Mouse (Mus musculus) liver, adult 2 months (tissue): ENCODE measurements around the gene Ncaph. TPM values are rescaled to one million over a fixed set of nuclear protein-coding genes. Genes with fewer than 3 reads are reported as not detected.
"Not testable (repeated sequence)": the region's sequence is repeated elsewhere in the genome, so short reads cannot be mapped to it uniquely, and the experiment has no call there.

ENCODE experiments used
- DNase-seq: peaks from one replicate; pipeline ENCODE4 v3.0.0-alpha.2; 2011; ENCODE audit warnings: low read depth, low spot score; ENCODE audit errors: extremely low read depth
- H3K27ac ChIP-seq: fragments of 200-500 bp; replicated peaks from 2 replicates; pipeline ENCODE4 v1.5.1; 2012; ENCODE audit warnings: low read depth, mild to moderate bottlenecking, control low read depth, inconsistent platforms, low read length; ENCODE audit not compliant: insufficient read depth
- H3K27me3 ChIP-seq: fragments of 200-500 bp; 2 replicates; pipeline ENCODE4 v1.6.1; 2012; ENCODE audit warnings: mild to moderate bottlenecking, moderate library complexity, low read length, inconsistent platforms; ENCODE audit not compliant: control insufficient read depth, insufficient read depth
- H3K36me3 ChIP-seq: fragments of 200-500 bp; 2 replicates; pipeline ENCODE4 v1.6.1; 2012; ENCODE audit warnings: low read length, inconsistent platforms; ENCODE audit not compliant: control insufficient read depth, insufficient read depth
- H3K4me1 ChIP-seq: fragments of 200-500 bp; 2 replicates; pipeline ENCODE4 v1.6.1; 2011; ENCODE audit warnings: low read length; ENCODE audit not compliant: control insufficient read depth, insufficient read depth
- H3K4me3 ChIP-seq: fragments of 200-500 bp; 2 replicates; pipeline ENCODE4 v1.5.1; 2011; ENCODE audit warnings: low read depth, mild to moderate bottlenecking, control low read depth, low read length, moderate library complexity; ENCODE audit not compliant: insufficient read depth
- H3K79me2 ChIP-seq: fragments of 200-500 bp; 2 replicates; pipeline ENCODE4 v1.6.1; 2012; ENCODE audit warnings: inconsistent platforms, mild to moderate bottlenecking, low read length, moderate library complexity; ENCODE audit not compliant: control insufficient read depth, insufficient read depth
- H3K9ac ChIP-seq: fragments of 200-500 bp; 2 replicates; pipeline ENCODE4 v1.6.1; 2012; ENCODE audit warnings: low read depth, mild to moderate bottlenecking, control low read depth, inconsistent platforms, low read length
- CTCF ChIP-seq: fragments of 200-500 bp; IDR thresholded peaks from 2 replicates; pipeline ENCODE4 v1.5.1; 2011; ENCODE audit warnings: low read depth, low read length, control low read depth
- POLR2A ChIP-seq: fragments of 200-500 bp; IDR thresholded peaks from 2 replicates; pipeline ENCODE4 v1.6.1; 2011; ENCODE audit warnings: low read length, control low read depth; ENCODE audit not compliant: insufficient read depth; ENCODE audit errors: extremely low read depth
- WGBS: fragments of 180-500 bp; shearing (Covaris S2); methylation state at CpG from one replicate; pipeline ENCODE4 v1.1.7; 2018; 5-methylcytosine and 5-hydroxymethylcytosine counted together
- polyA plus RNA-seq: library from polyadenylated mRNA; depleted of rRNA; stranded (reverse); fragments of >200 nt; gene quantifications from 2 replicates; pipeline ENCODE4 v1.2.3, GENCODE M21; 2012
- total RNA-seq: library from RNA; depleted of rRNA; stranded (reverse); fragments of >200 nt; gene quantifications from 2 replicates; pipeline ENCODE4 v1.2.3, GENCODE M21; 2014

The Ncaph gene
- total and polyA plus RNA-seq, 2 experiments = 0.24 to 0.65 TPM

DNA sequence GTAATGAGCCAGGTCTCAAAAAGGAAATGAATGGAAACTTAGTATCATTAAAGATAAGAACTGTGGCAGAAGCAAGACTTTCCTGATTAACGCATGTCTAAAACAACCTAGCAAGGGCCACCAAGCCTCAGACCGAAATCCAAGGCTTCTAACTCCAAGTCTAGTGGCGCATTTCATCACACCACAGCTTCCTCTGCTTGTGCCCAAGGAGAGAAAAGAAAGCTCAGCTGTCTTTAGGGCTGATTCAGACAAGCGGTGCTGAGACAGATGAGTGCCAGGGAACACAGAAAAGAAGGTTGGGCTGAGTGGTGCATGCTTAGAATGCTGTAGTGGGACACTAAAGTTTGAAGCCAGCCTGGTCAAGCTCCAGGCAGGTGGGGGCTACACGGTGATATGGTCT, 4.8 kb downstream of the Ncaph start:
- Histone ChIP-seq H3K27ac (no peak overlapping the region), H3K4me3 (no peak overlapping the region), H3K79me2 (peaks cover 7% of the 10 kb centered on the region), H3K4me1 (peaks cover 2% of the 10 kb centered on the region), H3K36me3 (no peaks in the 10 kb centered on the region), H3K27me3 (no peaks in the 10 kb centered on the region), H3K9ac (no peak overlapping the region)
- DNase-seq = no peak
- TF ChIP-seq CTCF (no peak), POLR2A (no peak)
- WGBS = 85% methylated on average over 5 of the region's 5 CpGs

DNA sequence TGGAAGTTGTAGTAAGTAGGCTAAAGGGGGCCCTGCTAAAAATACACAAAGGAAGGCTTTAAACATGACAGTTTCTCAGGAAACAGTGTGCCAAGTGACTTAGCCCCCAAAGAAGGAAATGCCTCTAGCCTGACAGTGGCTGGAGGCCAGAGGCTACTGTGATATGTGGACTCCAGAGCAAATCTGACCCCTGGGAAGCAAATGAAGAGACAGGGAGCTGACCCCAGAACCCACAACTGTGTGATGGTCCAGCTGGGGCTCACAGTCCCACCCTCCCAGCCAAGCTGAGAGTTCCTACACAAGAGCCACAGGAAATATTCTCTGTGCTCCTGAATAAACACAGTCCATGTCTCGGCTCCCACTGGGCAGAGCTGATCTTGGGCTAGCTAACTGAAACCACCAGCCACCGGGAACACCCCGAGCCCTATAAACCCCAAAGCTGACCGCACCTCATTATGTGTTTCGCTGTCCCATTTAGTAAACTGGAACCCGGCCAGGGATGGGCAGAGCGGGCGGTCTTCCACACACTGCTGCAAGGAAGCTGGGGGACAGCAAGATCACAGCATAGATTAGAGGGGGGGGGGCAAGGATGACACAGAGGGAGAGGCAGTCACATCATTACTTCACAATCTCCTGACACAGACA, 12.0 kb downstream of the Ncaph start:
- TF ChIP-seq POLR2A = no peak
- no peak for TF ChIP-seq CTCF
- 0 out of 2 replicates have a peak overlapping the region, but pooled peaks have one; percentile 25 for H3K9ac ChIP-seq
- no peaks in the 10 kb centered on the region for H3K79me2 ChIP-seq
- no peaks in the 10 kb centered on the region for H3K27me3 ChIP-seq
- WGBS = 80% methylated on average over 8 of the region's 8 CpGs
- no peak overlapping the region for H3K4me3 ChIP-seq
- DNase-seq = peak; percentile 24
- no peaks in the 10 kb centered on the region for H3K4me1 ChIP-seq
- 0 out of 2 replicates have a peak overlapping the region, but pooled peaks have one; percentile 8 for H3K27ac ChIP-seq
- H3K36me3 ChIP-seq = no peaks in the 10 kb centered on the region

DNA sequence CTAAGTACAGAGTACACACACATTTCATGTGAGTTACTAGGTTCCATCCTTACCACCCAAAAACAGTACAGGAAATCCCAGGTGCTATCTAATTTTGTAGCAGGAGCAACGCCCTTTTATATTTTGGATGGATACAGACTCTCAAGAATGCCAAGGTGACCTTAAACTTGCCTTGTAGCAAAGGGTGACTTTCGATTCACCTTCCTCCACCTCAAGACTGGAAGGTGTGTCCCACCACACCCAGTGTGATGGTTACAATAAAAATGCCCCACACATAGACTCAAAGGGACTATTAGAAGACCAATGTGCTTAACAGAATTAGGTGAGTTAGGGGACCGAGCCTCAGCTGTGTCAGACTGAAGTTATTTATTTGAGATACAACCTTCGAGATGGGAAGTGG, 24.8 kb downstream of the Ncaph start:
- DNase-seq = no peak
- TF ChIP-seq CTCF = no peak
- TF ChIP-seq POLR2A = no peak
- WGBS = 93% methylated on average over 4 of the region's 4 CpGs
- H3K36me3 ChIP-seq = no peaks in the 10 kb centered on the region
- no peaks in the 10 kb centered on the region for H3K4me1 ChIP-seq
- no peak overlapping the region for H3K27ac ChIP-seq
- H3K4me3 ChIP-seq = no peak overlapping the region
- no peak overlapping the region for H3K9ac ChIP-seq
- H3K27me3 ChIP-seq = no peaks in the 10 kb centered on the region
- H3K79me2 ChIP-seq = no peaks in the 10 kb centered on the region

DNA sequence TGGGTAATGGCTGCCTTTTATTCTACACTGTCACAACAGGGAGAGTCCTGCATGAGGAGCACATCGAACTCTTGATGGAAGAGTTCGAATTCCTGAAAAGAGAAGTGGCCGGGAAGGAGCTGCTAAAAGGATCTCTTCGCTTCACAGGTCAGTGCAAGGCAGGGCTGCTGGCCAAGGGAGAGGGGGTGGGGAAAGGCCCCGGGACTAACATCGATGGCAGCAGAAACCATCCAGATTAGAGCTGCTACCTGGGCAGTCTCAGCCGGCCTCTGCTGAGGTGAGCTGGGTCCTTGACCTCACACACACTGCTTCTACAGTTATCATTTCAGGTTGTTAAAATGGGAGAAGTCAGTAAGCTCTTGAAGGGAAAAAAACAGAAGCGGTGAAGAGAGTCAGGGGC, 41.8 kb downstream of the Ncaph start:
- TF ChIP-seq POLR2A (no peak), CTCF (no peak)
- H3K4me3 ChIP-seq = no peak overlapping the region
- H3K27ac ChIP-seq = no peak overlapping the region
- 73% methylated on average over 8 of the region's 8 CpGs for WGBS
- no peak for DNase-seq
- H3K9ac ChIP-seq = no peak overlapping the region
- peaks cover 18% of the 10 kb centered on the region; the same call in 1 of the 2 replicates for H3K36me3 ChIP-seq
- H3K4me1 ChIP-seq = no peaks in the 10 kb centered on the region
- no peaks in the 10 kb centered on the region for H3K79me2 ChIP-seq
- H3K27me3 ChIP-seq = no peaks in the 10 kb centered on the region

DNA sequence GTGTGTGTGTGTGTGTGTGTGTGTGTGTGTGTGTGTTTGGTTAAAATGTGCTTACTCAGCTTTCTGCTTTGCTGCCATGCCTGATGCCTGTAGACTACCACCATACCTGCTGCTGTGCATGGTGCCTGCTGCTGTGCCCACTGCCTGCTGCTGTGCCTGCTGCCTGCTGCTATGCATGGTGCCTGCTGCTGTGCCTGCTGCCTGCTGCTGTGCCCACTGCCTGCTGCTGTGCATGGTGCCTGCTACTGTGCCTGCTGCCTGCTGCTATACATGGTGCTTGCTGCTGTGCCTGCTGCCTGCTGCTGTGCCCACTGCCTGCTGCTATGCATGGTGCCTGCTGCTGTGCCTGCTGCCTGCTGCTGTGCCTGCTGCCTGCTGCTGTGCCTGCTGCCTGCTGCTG, 43.6 kb downstream of the Ncaph start:
- not testable (repeated sequence) for H3K4me3 ChIP-seq

DNA sequence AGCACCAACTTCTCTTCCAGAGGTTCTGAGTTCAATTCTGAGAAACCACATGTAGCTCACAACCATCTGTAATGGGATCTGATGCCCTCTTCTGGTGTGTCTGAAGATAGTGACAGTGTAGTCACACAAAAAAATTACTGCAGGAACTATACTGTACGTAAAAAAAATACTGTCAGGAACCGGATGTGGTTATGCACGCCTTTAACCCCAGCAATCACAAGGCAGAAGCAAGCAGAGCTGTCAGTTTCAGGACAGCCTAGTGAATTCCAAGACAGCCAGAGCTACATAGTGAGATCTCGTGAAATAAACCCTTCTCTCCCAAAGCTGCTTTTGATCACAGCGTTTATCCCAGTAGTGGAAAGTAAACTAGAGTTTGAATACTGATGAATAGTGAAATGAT, 47.5 kb downstream of the Ncaph start:
- H3K9ac ChIP-seq = no peak overlapping the region
- H3K27ac ChIP-seq = no peak overlapping the region
- peak; percentile 39 for DNase-seq
- H3K27me3 ChIP-seq = no peaks in the 10 kb centered on the region
- no peaks in the 10 kb centered on the region; the same call in 1 of the 2 replicates for H3K4me1 ChIP-seq
- H3K36me3 ChIP-seq = peaks cover 15% of the 10 kb centered on the region
- no peak for TF ChIP-seq POLR2A
- no peak for TF ChIP-seq CTCF
- WGBS = 80% methylated on average over 5 of the region's 5 CpGs
- no peak overlapping the region for H3K4me3 ChIP-seq
- no peaks in the 10 kb centered on the region for H3K79me2 ChIP-seq

More for the DNA sequence above, 43.6 kb downstream of the Ncaph start:
- peaks cover 18% of the 10 kb centered on the region for H3K36me3 ChIP-seq
- not testable (repeated sequence) for H3K79me2 ChIP-seq, H3K27me3 ChIP-seq, H3K27ac ChIP-seq, H3K9ac ChIP-seq, H3K4me1 ChIP-seq, DNase-seq
